Mouse (Mus musculus) ES-E14 (cell line): ENCODE data around the gene Eml4.

ENCODE experiments used
- MAFK ChIP-seq: IDR thresholded peaks from 2 replicates; pipeline ENCODE4 v1.6.1; 2014; ENCODE audit warnings: mild to moderate bottlenecking, low read depth, low read length, inconsistent platforms; ENCODE audit not compliant: insufficient read depth
- ZC3H11A ChIP-seq: IDR thresholded peaks from 2 replicates; pipeline ENCODE4 v1.6.1; 2012; ENCODE audit warnings: low read depth, mild to moderate bottlenecking, inconsistent platforms, low read length, borderline replicate concordance
- ZNF384 ChIP-seq: IDR thresholded peaks from 2 replicates; pipeline ENCODE4 v1.6.1; 2012; ENCODE audit warnings: low read depth, low read length, inconsistent platforms

GRCm38 (mm10) chr17:83453587-83453986 lies 102.9 kb downstream of the Eml4 start:
- no peak for TF ChIP-seq MAFK
- no peak for TF ChIP-seq ZNF384
- TF ChIP-seq ZC3H11A, result no peak
